Mouse (Mus musculus) heart, adult 11 months (tissue): ENCODE measurements around the gene Gngt2.
"Not testable (repeated sequence)": the region's sequence is repeated elsewhere in the genome, so short reads cannot be mapped to it uniquely, and the experiment has no call there.

Source experiments
- DNase-seq: peaks from one replicate; pipeline ENCODE4 v3.0.0; 2022

The Gngt2 gene

GRCm38 (mm10) chr11:95840694-95841497 is 3.9 kb downstream of the Gngt2 start:
- DNase-seq: peak; percentile 89

- DNase-seq: no peak
Measured at GRCm38 (mm10) chr11:95841498-95841830, 4.4 kb downstream of the Gngt2 start.

- DNase-seq: peak; percentile 99
Measured at GRCm38 (mm10) chr11:95842074-95842681, 5.2 kb downstream of the Gngt2 start, which contains the start of gene Abi3. TSS of gene Abi3 (minus strand) at chr11:95842476.

- peak; percentile 95 for DNase-seq
Measured at GRCm38 (mm10) chr11:95842953-95843352, 5.9 kb downstream of the Gngt2 start.

- peak; percentile 94 for DNase-seq
Measured at GRCm38 (mm10) chr11:95843421-95843950, 6.5 kb downstream of the Gngt2 start.

GRCm38 (mm10) chr11:95844935-95845334 is 7.9 kb downstream of the Gngt2 start:
- peak; percentile 88 for DNase-seq

GRCm38 (mm10) chr11:95850898-95851297 is 13.9 kb downstream of the Gngt2 start:
- DNase-seq: no peak

- DNase-seq: peak; percentile 95
Measured at GRCm38 (mm10) chr11:95853684-95854083, 16.7 kb downstream of the Gngt2 start.

GRCm38 (mm10) chr11:95857306-95857705 is 20.3 kb downstream of the Gngt2 start:
- no peak for DNase-seq

- DNase-seq: no peak
Measured at GRCm38 (mm10) chr11:95857716-95858527, 20.9 kb downstream of the Gngt2 start.

GRCm38 (mm10) chr11:95858528-95859467 is 21.8 kb downstream of the Gngt2 start:
- DNase-seq: peak; percentile 100

- DNase-seq: no peak
Measured at GRCm38 (mm10) chr11:95859468-95859855, 22.4 kb downstream of the Gngt2 start.

GRCm38 (mm10) chr11:95860071-95860490 is 23.1 kb downstream of the Gngt2 start:
- peak; percentile 85 for DNase-seq

GRCm38 (mm10) chr11:95861397-95861796 is 24.4 kb downstream of the Gngt2 start:
- peak; percentile 87 for DNase-seq

GRCm38 (mm10) chr11:95869442-95869841 is 32.4 kb downstream of the Gngt2 start:
- no peak for DNase-seq

- DNase-seq: no peak
Measured at GRCm38 (mm10) chr11:95869918-95870470, 33.0 kb downstream of the Gngt2 start.

- no peak for DNase-seq
Measured at GRCm38 (mm10) chr11:95875804-95876203, 38.8 kb downstream of the Gngt2 start.

GRCm38 (mm10) chr11:95876296-95876695 is 39.3 kb downstream of the Gngt2 start:
- DNase-seq: no peak

- DNase-seq: not testable (repeated sequence)
Measured at GRCm38 (mm10) chr11:95879861-95880260, 42.8 kb downstream of the Gngt2 start.

GRCm38 (mm10) chr11:95890462-95891051 is 53.5 kb downstream of the Gngt2 start:
- no peak for DNase-seq
